ENCODE assay signal across 8 mouse cellular contexts in the genomic region with DNA sequence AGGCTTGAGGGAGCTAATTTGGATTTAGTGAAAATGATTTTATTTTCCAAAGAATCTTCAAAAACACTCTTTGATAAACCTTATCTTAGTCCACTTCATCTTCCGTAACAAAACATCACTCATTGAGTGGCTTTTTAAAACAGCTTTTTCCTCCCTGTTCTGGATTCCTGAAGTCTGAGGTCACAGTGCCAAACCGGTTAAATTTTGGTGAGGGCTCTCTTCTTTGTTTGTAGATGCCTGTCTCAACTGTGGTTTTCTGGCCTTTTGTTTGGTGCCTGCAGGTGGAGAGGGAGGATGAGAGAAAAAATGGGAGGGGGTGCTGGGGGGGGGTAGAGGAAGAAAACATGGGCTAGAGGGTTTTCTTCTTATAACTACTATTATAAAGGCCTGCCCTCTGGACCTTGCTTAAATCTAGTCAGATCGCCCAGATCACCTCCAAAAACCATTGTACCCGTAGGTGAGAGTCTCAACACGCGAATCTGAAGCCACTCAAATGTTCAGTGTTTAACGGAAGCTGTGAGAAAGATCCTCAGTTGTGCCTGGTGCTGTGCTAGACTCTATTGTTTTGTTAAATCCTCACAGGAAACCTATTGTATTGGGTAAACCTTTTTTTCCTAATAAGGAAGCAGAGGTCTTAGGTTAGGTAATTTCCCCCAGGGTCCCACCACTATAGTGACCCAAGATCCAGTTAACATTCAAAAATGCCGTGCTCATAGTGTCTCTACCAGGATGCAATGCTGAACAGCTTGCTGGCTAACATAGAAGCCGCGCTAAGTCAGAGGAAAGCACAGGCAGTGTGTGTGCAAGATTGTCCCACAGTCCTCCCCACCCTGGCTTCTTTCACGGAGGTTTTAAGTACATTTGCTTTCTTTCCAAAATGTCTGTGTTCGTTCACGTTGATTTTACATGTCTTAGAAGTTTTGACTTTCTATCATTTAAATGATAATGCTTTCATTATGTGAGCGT. TPM values are rescaled to one million over a fixed set of nuclear protein-coding genes. Genes with fewer than 3 reads are reported as not detected.
A peak's percentile ranks its signal among the peaks of the same experiment; 100 is the strongest.
DNase-seq lines count a peak whose midpoint lies in the region; ATAC-seq and TF ChIP-seq lines count a peak whose summit lies in the region.

No protein-coding gene starts in this region.

- 30% methylated on average over 14 of the region's 14 CpGs for WGBS in kidney, embryonic 15.5 days
- WGBS in heart, embryonic 15.5 days, result 26% methylated on average over 14 of the region's 14 CpGs
- 32% methylated on average over 14 of the region's 14 CpGs for WGBS in stomach, embryonic 15.5 days

- H3K9me3 ChIP-seq in kidney, embryonic 15.5 days (replicated peaks), result no peaks in the 10 kb centered on the region
- H3K9me3 ChIP-seq in heart, embryonic 15.5 days (replicated peaks), result no peaks in the 10 kb centered on the region
- no peaks in the 10 kb centered on the region for H3K9me3 ChIP-seq in stomach, embryonic 15.5 days

- no peak overlapping the region for H3K9ac ChIP-seq in kidney, embryonic 15.5 days
- H3K9ac ChIP-seq in heart, embryonic 15.5 days, result no peak overlapping the region
- no peak overlapping the region for H3K9ac ChIP-seq in stomach, embryonic 15.5 days

- TF ChIP-seq POLR2A in bone marrow macrophage, adult 2 months (IDR thresholded peaks at IDR 0.05; ENCODE audit: borderline replicate concordance, low read depth, low read length), result no peak

- peaks cover 37% of the 10 kb centered on the region for H3K4me1 ChIP-seq in kidney, embryonic 15.5 days
- H3K4me1 ChIP-seq in bone marrow macrophage, adult 2 months (ENCODE audit: control insufficient read depth, insufficient read depth, low read length), result peaks cover 34% of the 10 kb centered on the region
- H3K4me1 ChIP-seq in heart, embryonic 15.5 days (replicated peaks), result peaks cover 33% of the 10 kb centered on the region
- H3K4me1 ChIP-seq in stomach, embryonic 15.5 days, result peaks cover 21% of the 10 kb centered on the region

- no peak overlapping the region for H3K4me3 ChIP-seq in kidney, embryonic 15.5 days (replicated peaks)
- peak overlapping the region; percentile 19 for H3K4me3 ChIP-seq in bone marrow macrophage, adult 2 months (ENCODE audit: insufficient read depth, low read length)
- peak overlapping the region; percentile 19; the same call in 1 of the 2 replicates for H3K4me3 ChIP-seq in heart, embryonic 15.5 days
- no peak overlapping the region for H3K4me3 ChIP-seq in stomach, embryonic 15.5 days (replicated peaks)

- H3K27ac ChIP-seq in kidney, embryonic 15.5 days, result peak overlapping the region; percentile 59
- peak overlapping the region; percentile 37 for H3K27ac ChIP-seq in bone marrow macrophage, adult 2 months (ENCODE audit: insufficient read depth, low read depth, low read length)
- H3K27ac ChIP-seq in heart, embryonic 15.5 days, result peak overlapping the region; percentile 71
- peak overlapping the region; percentile 65; the same call in 1 of the 2 replicates for H3K27ac ChIP-seq in stomach, embryonic 15.5 days

- no peaks in the 10 kb centered on the region for H3K27me3 ChIP-seq in kidney, embryonic 15.5 days
- no peaks in the 10 kb centered on the region for H3K27me3 ChIP-seq in heart, embryonic 15.5 days
- no peaks in the 10 kb centered on the region for H3K27me3 ChIP-seq in stomach, embryonic 15.5 days (replicated peaks)

- DNase-seq in kidney, adult 8-10 months, result no peak
- no peak for DNase-seq in adrenal gland, postnatal 14 days
- no peak for DNase-seq in MN1 (ENCODE audit: low spot score)

- H3K4me2 ChIP-seq in kidney, embryonic 15.5 days, result peak overlapping the region; percentile 28
- peak overlapping the region; percentile 48 for H3K4me2 ChIP-seq in heart, embryonic 15.5 days
- H3K4me2 ChIP-seq in stomach, embryonic 15.5 days, result peak overlapping the region; percentile 23; the same call in 1 of the 2 replicates

- TF ChIP-seq CTCF in bone marrow macrophage, adult 2 months (IDR thresholded peaks at IDR 0.05; ENCODE audit: low read depth, low read length), result no peak

- no peak for ATAC-seq in kidney, embryonic 15.5 days (replicated peaks; ENCODE audit: low FRiP score)
- no peak for ATAC-seq in heart, embryonic 15.5 days (replicated peaks; ENCODE audit: insufficient number of reproducible peaks, insufficient read depth, low FRiP score, low read depth)
- ATAC-seq in megakaryocyte, adult 5-6 weeks (ENCODE audit: poor library complexity, severe bottlenecking), result peak; percentile 36
- ATAC-seq in stomach, embryonic 15.5 days (ENCODE audit: insufficient read depth, low FRiP score, low read depth), result no peak

- H3K36me3 ChIP-seq in kidney, embryonic 15.5 days, result no peaks in the 10 kb centered on the region
- no peaks in the 10 kb centered on the region for H3K36me3 ChIP-seq in heart, embryonic 15.5 days
- H3K36me3 ChIP-seq in stomach, embryonic 15.5 days, result no peaks in the 10 kb centered on the region

RNA-seq across cellular contexts. Expression of gene Cdk17, which starts 5.0 kb away (rescaled TPM):
- polyA plus RNA-seq in kidney, embryonic 15.5 days (2015; fragmentation: Nextera tagmentation; extraction: Ambion mirVana), result 16.7 and 17.2 TPM in 2 replicates
- 25.8 and 27.3 TPM in 2 replicates for polyA plus RNA-seq in bone marrow macrophage, adult 2 months (2012; ENCODE audit: insufficient read depth, insufficient read length, missing spikeins)
- 16.7 and 17.3 TPM in 2 replicates for polyA plus RNA-seq in heart, embryonic 15.5 days (2015; fragmentation: Nextera tagmentation; extraction: Ambion mirVana)
- 33.0 and 36.3 TPM in 2 replicates for total RNA-seq in megakaryocyte, adult 5-6 weeks (2015)
- 36.5 and 41.5 TPM in 2 replicates for total RNA-seq in megakaryocyte, adult 5-6 weeks (2017)
- polyA plus RNA-seq in stomach, embryonic 15.5 days (2015; fragmentation: Nextera tagmentation; extraction: Ambion mirVana), result 15.8 and 17.6 TPM in 2 replicates
- 31.4 and 33.2 TPM in 2 replicates for total RNA-seq in adrenal gland, postnatal 14 days (2021)

Comparison
In these comparisons a context has a peak if more than half of its experiments do, and no peak if none do; other contexts are left out.
1. H3K4me3 ChIP-seq: peak in bone marrow macrophage, adult 2 months (single experiment) and heart, embryonic 15.5 days (single experiment); none in kidney, embryonic 15.5 days (single experiment) and stomach, embryonic 15.5 days (single experiment).
2. Peak in every context shown above with its lines, with median percentiles within 50 percentile points of each other: H3K27ac ChIP-seq and H3K4me2 ChIP-seq.